Mouse (Mus musculus) NIH3T3 (cell line): Measurements from ENCODE around the gene Ppp1r9a.

Source experiments
- DNase-seq: peaks from one replicate; pipeline ENCODE4 v3.0.0-alpha.2; 2012; ENCODE audit warnings: low read depth

Ppp1r9a gene

DNA sequence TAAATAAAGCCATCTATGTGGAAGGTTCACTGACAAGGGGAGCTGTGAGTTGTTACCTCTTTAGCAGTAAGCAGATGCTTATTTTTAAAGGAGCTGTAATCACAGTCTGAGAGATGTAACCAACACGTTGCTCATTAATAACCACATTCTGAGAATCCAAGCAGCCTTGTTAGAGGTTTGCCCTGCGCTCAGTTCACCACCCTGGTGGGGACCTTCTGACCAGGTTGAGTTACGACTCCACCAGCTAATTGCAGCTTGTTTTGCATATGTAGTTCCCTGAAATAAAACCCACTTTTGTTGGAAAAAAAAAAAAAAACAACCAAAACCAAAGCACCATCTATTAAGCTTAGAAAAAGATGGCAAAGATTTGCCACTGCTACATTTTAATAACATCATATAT is 205.8 kb downstream of the Ppp1r9a start:
- DNase-seq = no peak

DNA sequence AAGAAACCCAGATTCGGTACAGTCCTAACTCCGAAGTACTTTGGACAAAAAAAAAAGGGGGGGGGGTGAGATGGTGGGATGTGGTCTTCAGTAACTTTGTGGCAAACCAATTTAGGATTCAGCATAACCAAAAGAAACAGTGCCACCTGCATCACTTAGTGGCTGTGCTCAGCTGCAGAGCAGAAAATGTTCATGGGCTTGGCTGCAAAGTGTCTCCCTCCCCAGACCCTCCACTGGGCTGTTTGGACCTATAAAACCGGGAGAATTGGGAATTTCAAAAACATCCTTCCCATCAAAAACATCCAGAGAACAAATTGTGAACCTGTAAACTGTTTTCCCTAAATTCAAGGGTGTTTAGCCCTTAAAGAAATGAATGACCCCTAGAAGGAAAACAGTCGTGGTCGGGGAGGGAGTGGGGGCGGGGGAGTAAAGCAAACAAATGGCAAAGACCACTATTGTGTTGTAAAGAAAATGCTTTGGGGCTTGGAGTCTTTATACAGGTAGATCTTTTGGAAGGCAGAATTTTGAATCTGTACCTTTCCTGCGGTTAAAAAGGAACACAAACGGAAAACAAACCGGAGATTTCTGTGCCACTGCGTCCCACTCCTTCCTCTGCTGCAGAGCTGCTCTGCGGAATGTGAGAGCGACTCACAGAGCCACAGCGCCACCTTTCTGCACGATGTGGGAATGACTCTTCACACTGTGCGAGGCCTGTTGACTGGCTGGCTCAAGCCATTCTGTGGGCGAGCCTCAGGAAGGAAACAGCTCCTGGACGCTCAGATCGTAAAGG is 207.4 kb downstream of the Ppp1r9a start:
- peak; percentile 95 for DNase-seq

- no peak for DNase-seq
Measured at GRCm38 (mm10) chr6:5110715-5111048, 208.0 kb downstream of the Ppp1r9a start.

- DNase-seq = no peak
Measured at GRCm38 (mm10) chr6:5113103-5113502, 210.4 kb downstream of the Ppp1r9a start.

GRCm38 (mm10) chr6:5113734-5114133 is 211.0 kb downstream of the Ppp1r9a start:
- no peak for DNase-seq

GRCm38 (mm10) chr6:5114857-5115256 is 212.1 kb downstream of the Ppp1r9a start:
- DNase-seq = no peak

DNA sequence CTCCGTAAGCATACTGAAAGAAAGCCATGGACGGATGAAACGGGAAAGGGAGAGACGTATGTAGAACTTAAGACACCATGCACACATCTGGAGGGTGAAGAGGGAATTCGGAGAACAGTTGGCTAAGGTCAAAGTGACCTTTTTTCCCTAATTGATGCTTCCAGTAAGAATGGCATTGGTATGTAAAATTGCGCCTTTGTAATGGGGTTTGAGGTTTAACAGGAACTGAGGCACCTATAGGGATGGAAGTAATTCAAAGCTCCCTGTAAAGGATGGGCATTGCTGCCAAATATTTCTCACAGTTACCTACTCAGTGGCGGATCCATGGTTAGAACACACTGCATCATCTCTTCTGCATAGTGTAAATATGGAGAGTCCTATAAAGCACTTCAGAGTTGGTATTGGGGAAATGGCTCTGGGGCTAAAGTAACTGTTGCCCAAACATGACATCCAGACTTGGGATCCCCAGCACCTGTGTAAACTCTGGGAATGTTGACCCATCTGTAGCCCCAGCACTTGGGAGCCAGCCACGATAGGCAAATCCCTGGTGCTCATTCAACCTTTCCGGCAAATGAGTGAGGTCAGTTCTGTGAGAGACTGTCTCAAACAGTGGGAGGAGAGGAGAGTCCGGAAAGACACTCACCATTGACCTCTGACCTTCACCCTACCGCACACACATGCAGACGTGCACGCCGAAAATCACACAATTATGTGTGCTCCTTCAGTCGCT is 216.6 kb downstream of the Ppp1r9a start:
- no peak for DNase-seq

DNA sequence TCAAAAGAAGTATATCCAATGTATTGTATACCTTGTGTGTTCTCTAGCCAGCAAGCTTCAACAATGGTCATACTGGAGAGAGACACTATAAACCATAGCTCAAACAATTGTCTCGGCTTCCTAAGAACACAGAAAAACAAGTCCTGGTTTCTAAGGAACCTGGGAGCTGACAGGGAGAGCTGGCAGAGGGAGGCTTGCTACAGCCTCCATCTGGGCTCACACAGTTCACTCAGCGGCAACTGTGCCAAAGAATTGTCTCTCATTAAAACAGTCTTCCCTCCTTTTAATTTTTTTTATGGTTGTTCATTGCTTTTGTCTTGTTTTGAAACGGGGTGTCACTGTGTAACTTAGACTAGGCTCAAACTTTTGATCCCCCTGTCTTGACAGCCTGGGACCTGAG is 217.5 kb downstream of the Ppp1r9a start:
- no peak for DNase-seq

DNA sequence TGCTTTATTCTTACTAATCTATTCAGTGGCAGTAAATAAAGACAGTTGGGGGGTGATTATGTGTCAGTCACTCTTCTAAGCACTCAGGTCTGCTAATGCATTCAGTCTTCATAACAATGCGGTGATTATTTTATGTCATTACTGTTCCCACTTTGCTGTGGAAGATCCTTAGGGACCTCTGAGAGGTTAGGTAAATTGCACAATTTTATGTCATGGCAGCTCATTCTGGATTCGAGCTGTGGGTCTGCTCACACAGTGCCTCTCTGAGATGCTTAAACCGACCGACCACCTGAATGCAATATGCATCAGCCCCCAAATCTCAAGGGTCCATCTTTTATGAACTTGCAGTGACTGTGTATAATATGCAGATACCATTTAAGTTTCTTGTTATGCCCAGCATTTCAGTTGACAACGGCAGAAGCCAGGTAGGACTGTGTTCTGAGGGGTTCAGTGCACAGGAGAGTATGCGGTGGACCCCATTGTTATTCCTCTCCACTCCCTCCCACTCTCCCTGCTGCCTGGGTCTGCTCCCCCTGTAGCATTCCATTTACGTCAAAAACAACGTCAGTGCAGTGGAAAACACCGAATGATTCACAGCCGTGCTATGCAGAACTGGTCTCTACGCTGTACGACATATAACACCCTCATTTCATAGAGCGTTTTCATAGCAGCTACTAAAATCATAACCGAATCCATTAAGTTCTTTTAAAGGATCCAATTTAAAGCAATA is 226.8 kb downstream of the Ppp1r9a start:
- peak; percentile 85 for DNase-seq

DNA sequence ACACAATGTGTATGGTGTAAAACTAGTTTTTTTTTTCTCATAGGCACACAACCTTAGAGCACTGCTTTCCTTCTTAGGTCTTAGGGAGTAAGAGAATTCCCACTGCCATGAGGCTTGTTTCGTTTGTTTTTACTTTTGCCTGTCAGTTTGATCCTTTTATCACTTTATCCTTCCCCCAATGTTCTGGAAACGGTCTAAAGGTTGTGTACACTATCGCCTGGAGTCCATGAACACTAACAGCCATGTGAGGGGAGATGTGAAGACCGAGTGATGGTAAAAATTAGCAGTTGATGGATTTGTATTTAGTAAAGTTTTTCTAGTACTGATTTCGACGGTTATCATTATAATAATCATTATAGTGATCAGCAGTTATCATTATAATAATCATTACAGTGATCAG is 232.3 kb downstream of the Ppp1r9a start:
- no peak for DNase-seq

DNA sequence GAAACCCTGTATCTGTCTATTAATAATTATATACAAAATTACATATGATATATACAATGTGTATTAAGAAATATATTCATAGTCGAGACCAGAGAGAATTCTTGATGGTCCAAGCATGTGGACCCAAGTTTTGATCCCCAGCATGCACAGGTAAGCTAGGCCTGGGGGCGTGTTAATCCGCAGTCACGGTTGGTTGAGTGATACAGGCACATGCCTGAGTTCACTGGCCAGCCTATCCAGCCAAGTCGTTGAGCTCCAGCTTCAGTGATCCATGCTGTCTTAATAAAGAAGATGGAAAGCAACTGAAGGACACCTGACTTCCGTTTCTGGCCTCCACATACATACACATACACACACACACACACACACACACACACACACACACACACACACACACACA is 233.3 kb downstream of the Ppp1r9a start:
- no peak for DNase-seq

- no peak for DNase-seq
Measured at GRCm38 (mm10) chr6:5138875-5139631, 236.3 kb downstream of the Ppp1r9a start.

GRCm38 (mm10) chr6:5139666-5140065 is 236.9 kb downstream of the Ppp1r9a start:
- DNase-seq = no peak

GRCm38 (mm10) chr6:5147488-5148142 is 244.9 kb downstream of the Ppp1r9a start:
- DNase-seq = no peak

DNA sequence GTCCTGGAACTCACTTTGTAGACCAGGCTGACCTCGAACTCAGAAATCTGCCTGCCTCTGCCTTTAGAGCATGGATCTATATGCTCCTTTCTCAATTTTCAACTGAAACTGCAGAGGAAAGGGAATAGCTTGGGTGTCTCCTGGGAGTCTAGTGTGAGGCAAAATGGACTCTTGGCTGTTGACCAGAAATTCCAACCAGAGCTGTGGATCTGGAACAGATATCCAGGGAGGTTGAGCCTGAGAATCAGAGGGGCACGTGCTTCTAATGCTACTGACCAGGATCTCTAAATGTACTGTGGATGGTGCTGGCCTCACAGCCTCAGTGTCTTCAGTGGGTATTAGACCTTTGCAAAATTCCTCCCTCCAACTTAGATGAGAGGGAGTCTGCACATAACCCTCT is 247.2 kb downstream of the Ppp1r9a start:
- DNase-seq = peak; percentile 76

- peak; percentile 22 for DNase-seq
Measured at GRCm38 (mm10) chr6:5151171-5151570, 248.5 kb downstream of the Ppp1r9a start.

DNA sequence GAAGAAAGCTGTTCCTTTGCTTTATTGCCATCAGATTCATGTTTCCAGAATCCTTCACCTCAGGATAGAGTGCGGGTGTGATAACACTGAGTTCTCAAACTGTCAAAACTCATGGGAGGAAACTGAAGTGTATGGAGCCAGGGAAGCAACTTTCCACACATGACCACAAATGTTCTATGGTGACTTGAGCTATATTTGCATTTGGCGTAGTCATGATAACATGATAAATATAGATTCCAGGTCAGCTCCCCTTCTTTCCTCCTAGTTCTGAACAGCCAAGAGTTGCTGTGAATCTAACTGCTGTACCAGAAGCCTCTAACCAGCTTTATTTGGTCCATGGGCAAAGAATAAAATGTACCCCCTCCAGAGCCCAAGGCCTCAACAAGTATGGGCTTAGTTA is 249.5 kb downstream of the Ppp1r9a start:
- DNase-seq = no peak

- no peak for DNase-seq
Measured at GRCm38 (mm10) chr6:5154786-5155185, 252.1 kb downstream of the Ppp1r9a start.

DNA sequence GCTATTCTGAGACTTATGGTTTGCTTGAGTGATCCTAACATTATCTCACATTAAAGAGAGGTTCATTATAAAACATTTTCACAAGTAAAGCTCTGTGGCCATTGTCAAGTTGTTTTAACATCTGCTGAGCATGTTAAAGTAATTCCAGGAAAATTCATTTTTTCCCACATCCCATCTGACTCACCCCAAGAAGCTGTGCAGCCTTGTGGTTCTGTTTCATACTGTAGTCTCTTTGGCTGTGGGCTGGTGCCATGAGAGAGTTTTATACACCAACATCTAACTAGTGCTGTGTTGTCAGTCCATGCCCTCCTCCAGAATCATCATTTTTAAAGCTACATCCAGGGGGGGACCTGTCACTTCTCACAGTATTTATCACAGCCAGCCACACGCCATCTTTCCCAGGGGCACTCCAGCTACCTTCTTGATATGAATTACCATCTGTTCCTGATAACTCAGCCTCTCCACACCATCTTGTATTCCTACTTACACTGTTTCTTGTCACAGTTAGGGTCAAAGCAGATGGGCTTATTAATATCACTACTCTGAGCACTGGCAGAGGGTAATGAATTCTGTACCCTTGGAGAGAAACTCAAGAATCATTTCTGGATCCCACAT is 252.7 kb downstream of the Ppp1r9a start:
- DNase-seq = peak; percentile 59

DNA sequence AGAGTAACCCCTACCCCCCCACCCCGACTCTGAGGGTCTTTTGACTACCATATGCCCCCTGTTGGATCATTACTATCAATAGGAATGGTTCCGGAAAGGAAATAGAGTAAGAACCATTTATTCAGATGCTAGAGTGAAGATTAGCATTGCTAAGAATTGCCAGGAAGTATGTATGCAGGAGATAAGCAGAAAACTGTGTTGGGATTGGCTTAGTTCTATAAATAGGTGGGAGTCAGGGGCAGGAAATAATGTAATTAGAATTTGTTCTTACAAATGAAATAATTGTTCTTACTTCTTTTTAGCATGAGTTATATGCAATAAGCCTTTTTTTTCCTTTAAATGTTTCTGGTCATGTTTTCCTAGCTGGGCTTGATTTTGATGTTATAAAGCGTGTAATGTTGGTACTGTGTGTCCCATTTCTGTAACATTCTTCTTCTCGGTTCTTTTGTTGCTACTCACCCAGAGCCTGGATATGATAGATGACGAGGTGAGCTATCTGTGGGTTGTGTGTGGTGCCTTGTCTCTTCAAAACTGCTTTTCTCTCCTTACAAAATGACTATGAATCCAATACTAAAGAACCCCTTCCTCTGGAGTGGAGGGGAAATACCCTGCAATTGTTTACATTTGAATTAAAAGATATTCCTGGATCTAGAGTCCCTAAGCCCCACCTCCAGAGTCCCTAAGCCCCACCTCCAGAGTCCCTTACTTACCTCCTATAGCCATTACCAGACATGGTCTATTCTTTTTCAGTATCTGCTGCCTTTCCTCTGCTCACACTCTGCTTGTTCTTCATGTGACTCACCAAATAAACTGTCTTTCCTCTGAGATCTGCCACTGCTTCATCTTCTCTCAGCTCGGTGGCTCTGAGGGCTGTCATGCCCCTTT is 254.1 kb downstream of the Ppp1r9a start:
- DNase-seq = no peak
